Mouse (Mus musculus): ENCODE measurements around the gene Rd3.

Gene Rd3

GRCm38 (mm10) chr1:191977187-191977586 lies at the start of gene Rd3:
TSS of gene Rd3 (plus strand) at chr1:191977370.
- peak in 1 of 2 experiments; percentile 23 for DNase-seq

DNA sequence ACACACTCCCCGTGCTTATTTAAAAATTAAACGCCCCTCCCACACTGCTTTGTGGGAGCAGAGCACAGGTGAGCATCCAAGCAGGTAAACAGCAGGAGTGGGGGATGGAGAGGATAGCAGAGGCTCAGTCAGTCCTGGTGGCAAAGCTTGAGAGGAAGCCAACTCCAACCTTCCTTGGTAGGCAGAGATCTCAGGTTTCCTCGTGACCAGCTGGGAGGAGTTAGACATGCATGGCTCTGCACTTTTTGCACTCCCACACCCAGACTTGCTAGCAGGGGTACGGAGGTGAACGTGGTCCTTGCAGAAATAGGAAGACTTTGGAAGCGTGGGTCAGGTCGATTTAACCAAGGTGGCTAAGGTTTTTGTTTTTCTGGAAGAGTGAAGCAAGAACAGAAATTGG lies 48.8 kb upstream of the Rd3 start:
- DNase-seq: peak; percentile 75 to 76

DNA sequence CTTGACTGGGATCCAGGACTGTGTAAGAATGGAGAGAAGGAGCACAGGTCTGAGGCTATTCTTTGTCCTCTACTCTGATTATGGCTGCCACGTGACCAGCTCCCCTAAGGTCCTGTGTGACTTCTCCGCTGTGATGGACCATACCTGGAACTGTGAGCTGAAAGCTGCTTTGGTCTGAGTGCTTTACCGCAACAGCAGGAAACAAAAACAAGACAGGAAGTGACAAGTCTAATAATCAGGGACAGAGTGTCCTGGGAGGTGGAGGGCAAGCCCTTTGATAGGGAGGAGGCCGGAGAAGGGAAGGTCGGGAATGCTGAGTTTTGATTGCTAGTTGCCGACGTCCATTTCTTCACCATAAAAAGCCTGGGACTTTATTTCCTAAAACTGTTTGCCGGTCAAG lies 48.1 kb upstream of the Rd3 start:
- DNase-seq: no peak

DNA sequence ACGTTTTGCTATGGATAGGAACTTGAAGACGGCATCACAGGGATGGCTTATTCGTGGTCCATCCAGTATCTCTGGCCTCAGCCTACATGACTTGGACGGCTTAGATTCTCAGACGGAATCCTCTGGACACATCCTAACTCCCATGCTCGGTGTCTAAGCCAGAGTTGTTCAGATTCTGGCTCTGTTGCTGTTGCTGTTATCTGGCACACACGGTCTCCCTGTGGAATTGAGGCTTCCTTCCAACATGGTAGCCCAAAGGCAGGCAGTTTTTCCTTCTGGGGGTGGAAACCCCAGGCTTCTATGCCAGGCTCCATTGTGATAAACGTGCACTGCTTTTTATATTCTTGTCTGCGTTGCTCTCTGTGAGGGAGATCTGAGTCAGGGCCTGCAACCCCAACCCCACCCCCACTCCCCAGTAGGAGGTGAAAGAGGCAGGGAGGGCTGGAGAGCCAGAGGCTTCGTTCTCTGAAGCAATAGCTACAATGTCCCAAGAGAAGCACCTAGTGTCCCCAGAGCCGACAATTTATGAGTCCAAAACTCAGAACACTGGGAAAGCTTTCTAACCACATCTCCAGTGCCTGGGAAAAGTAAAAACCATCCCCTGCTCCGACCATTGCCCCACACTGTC lies 47.2 kb upstream of the Rd3 start:
- no peak for DNase-seq

DNA sequence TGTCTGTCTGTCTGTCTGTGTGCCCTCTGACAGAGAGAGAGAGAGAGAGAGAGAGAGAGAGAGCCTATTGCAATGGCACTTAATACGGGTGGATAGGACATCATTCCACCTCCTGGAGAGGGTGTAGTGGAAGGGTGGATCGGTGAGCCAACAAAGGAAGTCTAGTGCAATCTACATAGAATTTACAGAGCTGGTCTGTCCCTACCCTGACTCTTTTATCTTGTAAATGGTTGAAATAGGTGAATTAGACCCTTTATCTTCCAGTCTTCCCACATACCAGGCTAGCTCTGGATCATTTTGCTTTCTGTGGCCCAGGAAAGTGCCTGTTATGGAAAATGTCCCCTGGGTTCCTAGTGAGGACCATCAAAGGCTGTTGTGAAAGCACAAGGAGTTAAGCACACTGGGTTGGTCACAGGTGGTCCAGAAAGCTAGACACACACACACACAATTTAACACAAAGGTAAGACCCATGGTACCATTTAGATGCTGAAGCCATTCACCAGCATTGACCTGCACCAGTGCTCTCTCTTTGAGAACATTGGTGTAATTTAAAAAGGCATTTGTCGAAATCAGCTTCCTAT lies 46.6 kb upstream of the Rd3 start:
- DNase-seq: no peak

GRCm38 (mm10) chr1:191932286-191932985 lies 44.7 kb upstream of the Rd3 start:
- no peak for DNase-seq

DNA sequence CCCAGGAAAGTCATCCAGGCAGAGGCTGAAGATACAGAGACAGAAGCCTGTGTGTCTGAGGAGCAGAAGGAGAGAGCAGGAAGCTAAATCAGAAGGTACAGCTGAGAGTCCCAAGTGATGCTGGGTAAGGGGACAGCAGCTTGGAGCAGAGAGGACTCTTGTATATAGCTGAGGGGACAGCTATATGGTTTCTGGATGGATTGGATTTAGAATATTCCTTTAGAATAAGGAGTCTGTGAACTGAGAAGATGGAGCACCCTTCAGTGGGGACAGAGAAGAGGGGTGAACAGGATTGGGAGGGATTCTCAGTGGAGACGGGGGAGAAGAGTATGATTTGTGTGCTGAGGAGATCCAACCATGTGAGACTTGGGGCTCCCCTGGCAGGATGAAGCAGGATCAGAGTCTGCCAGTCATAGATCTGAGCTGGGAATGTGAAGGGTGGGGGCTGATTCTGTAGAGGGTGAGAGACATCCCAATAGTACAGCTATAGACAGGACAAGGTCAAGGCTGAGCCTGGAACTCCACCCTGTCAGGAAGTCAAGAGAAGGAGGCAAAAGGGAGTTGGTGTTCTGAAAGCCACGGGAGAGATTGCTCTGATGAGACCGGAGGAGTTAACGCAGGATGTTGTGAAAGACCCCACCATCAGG lies 44.1 kb upstream of the Rd3 start:
- DNase-seq: no peak

- no peak for DNase-seq
These were observed 33.5 kb upstream of the Rd3 start for GRCm38 (mm10) chr1:191943638-191944037.

- DNase-seq: no peak
These were observed 31.8 kb upstream of the Rd3 start for GRCm38 (mm10) chr1:191945341-191945740.

- no peak for DNase-seq
These were observed 31.4 kb upstream of the Rd3 start for GRCm38 (mm10) chr1:191945756-191946155.

DNA sequence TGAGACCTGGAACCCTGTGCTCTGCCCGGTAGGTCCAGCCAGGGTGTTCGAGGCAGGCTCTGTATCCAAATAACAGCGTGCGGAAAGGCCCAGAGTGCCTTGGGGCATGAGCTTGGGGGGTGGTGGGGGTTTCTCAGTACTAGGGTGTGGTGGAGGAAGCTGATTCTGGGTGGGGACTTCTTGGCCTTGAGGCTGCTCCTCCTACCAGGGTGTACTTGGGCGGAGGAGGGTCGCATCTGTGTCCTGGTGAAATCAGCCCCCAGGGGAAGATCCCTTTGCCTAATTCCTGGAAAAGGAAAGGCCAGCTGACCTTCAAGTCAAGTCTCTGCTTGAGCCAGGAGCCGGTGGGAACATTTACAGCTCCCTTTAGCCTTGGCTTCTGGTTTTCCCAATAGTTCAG lies 30.9 kb upstream of the Rd3 start:
- no peak for DNase-seq

DNA sequence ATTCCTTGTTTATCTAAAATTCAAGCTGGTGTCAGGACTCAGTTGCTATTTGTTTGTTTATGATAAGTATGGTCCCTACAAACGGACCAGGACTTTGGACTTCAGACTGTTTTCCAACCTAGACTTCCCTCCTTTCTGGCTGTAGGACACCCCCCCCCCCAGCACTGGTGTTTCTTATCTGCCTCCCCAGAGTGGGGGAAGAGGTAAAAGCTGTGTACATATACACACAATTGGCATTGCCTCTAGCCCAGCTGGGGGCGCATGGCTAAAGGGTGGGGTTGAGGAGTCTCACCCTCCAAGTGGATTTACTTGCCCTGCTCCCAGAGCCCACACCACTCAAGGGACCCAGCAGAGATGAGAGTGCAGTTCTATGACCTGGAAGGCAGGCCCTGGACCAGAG lies 30.3 kb upstream of the Rd3 start:
- DNase-seq: no peak

DNA sequence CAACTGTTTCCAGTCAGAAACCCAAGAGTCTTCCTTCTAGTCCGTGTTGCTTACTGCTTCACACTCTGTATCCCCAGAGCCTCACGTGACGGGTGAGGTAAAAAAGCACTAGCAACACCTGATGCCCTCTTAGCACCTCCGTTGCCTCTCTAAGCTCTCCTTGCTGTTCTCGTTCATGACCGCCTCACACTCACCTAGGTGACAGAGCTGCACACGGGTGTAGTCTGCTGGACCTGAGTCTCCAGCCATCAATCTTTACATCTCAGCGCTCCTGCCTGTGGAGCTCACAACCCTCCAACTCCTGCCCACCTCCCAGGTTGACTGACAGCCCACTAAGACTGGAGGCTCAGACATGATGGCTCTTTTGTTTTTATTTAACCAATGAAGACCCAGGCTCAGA lies 29.4 kb upstream of the Rd3 start:
- DNase-seq: no peak

DNA sequence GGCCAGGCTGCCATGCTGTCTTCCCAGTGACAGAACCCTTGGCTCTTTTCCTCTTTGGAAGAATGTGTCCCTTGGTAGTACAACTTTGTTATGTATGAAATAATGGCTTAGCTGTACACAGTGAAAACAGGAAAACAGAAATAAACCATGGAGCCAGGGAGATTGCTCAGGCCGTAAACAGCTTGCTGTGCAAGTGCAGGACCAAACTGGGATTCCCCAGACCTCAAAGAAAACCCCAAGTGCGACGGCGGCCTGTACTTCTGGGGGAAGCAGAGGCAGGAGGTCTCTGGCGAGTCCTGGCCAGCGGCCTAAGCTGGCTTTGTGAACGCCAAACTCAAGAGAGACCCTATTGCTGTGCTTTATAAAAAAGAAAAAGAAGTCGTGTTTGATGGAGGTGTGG lies 28.6 kb upstream of the Rd3 start:
- no peak for DNase-seq

- DNase-seq: no peak
These were observed 26.6 kb upstream of the Rd3 start for GRCm38 (mm10) chr1:191950611-191951010.

GRCm38 (mm10) chr1:191952733-191953335 lies 24.3 kb upstream of the Rd3 start:
- no peak for DNase-seq

GRCm38 (mm10) chr1:191955101-191955500 lies 22.1 kb upstream of the Rd3 start:
- peak in 1 of 2 experiments; percentile 53 for DNase-seq

DNA sequence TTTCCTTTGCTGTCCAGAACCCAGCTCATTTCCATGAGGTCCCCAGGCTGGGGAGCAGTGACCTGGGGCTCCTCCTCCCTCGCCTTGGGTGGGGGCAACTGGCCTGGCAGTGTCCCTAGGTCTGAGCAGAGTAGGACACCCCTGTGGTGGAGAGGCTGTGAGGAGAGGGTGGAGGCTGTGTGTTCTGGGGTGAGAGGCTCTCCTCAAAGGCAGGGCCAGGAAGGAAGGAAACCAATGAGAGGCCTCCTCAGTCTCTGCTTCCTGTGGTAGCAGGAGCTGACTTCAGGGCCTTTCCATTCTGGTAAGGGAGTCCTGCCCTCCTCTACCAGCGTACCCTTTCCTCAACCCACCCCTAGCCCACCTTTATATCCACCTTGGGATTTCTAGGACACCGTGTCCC lies 20.9 kb upstream of the Rd3 start:
- DNase-seq: peak; percentile 42 to 47

GRCm38 (mm10) chr1:191956871-191957270 lies 20.3 kb upstream of the Rd3 start:
- DNase-seq: peak; percentile 90 to 94

DNA sequence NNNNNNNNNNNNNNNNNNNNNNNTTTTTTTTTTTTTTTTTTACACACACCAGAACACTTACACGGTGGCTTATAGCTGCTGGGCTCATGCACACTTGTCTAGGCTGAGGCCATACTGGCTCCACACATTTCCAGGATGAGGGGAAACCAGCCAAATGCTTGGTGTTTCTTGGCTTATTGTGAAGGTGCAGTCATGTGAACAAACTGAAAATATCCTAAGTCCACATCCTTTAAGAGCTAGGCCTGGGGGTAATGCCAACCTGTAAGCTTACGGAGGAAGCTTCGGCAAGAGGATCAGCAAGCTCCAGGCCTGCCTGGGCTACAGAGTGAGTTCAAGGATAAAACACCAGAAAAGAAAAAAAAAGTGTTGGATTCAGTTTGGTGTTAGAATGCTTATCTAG lies 19.8 kb upstream of the Rd3 start:
- peak; percentile 72 to 83 for DNase-seq

- DNase-seq: no peak
These were observed 16.2 kb upstream of the Rd3 start for GRCm38 (mm10) chr1:191960946-191961345.

DNA sequence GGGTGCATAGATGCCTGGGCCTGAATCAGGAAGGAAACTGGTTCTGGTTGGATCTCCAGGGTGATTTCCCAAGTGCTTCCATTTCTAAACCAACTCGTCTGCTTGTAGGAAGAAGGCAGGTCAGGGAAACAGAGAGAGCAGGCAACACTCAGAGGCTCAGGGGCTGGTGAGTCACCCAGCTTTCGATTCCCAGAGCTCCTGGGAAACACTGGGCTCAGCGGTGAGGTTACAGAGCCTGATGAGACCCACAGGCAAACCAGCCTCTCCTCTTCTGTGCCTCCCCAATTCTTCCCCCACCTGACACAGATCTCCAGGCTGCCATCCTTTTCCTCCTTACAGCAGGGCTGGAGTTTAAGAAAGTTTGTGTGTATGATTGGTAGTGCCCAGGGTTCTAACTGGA lies 13.8 kb upstream of the Rd3 start:
- no peak for DNase-seq

- peak; percentile 92 to 94 for DNase-seq
These were observed 13.0 kb upstream of the Rd3 start for GRCm38 (mm10) chr1:191963948-191964772.
